Mouse (Mus musculus): ENCODE data around the gene Lyar.
A peak's percentile ranks its signal among the peaks of the same experiment; 100 is the strongest.

The Lyar gene

DNA sequence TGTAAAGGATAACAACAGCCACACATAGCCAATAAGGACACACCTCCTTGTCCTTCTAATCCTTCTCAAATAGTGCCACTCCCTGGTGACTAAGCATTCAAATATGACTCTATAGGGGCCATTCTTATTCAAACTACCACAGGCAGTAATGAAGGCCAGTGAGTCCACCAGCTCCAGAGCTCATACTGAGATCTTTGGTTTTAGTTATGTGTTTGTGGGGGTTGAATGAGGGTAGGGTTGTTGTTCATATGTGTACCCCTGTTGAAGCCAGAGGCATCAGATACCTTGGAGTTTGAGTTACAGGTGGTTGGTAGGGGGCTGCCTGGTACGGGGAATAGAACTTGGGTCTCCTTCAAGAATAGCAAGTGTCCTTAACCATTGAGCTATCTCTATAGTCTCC lies 36.3 kb downstream of the Lyar start:
- no peak for DNase-seq

- DNase-seq = no peak
Measured at GRCm38 (mm10) chr5:38258034-38258772, 37.9 kb downstream of the Lyar start.

- DNase-seq = peak; percentile 44
Measured at GRCm38 (mm10) chr5:38258773-38259146, 38.5 kb downstream of the Lyar start.

DNA sequence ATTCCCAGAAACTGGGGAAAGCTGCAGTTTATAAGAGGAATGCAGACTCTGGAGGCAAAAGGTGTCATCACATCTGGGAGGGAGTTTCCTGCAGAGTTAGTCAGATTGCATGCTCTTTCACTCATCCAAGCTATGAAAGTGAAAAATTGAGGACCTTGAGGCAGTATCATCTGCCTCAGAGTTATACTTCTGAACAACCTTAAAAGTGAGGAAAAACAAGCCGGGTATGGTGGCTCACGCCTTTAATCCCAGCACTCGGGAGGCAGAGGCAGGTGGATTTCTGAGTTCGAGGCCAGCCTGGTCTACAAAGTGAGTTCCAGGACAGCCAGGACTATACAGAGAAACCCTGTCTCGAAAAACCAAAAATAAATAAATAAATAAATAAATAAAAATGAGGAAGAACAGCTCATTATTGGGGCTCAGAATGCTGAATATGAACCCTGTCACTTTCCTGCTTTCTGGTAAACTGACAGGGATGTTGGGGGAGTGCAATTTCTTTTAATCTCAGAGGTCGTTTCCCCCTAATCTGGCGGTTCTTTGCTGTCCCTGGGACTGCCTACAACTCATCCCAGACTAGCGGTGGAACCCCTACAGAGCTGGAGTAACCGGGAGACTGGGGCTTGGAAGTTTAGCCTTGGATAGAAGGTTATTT lies 39.3 kb downstream of the Lyar start:
- DNase-seq = no peak

- peak; percentile 80 for DNase-seq
Measured at GRCm38 (mm10) chr5:38260107-38260682, 39.9 kb downstream of the Lyar start, which contains the start of gene Tmem128. Gene Tmem128, plus strand, starts transcription at chr5:38260185.

GRCm38 (mm10) chr5:38270942-38271341 lies 50.7 kb downstream of the Lyar start:
- no peak for DNase-seq

DNA sequence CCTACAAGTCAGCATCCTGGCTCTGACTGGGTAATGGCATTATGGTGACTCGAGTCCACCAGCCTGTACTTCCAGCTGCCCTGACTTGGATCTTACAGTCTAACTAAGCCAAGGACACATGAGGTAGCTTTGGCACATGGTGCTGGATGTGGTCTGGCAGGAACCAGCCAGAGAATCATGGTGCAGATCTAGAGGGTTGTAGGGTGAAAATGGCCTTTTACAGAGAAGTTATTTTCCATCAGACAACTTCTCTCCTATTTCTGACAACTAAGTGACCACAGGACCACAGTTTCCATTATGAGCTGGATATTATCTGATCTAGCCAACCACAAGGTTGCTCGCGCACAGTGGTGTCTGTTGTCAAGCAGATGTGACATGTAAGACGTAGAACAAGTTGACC lies 53.6 kb downstream of the Lyar start:
- DNase-seq = no peak

GRCm38 (mm10) chr5:38275771-38276170 lies 55.5 kb downstream of the Lyar start, which contains the start of gene Otop1:
Gene Otop1, plus strand, starts transcription at chr5:38275972.
- no peak for DNase-seq

DNA sequence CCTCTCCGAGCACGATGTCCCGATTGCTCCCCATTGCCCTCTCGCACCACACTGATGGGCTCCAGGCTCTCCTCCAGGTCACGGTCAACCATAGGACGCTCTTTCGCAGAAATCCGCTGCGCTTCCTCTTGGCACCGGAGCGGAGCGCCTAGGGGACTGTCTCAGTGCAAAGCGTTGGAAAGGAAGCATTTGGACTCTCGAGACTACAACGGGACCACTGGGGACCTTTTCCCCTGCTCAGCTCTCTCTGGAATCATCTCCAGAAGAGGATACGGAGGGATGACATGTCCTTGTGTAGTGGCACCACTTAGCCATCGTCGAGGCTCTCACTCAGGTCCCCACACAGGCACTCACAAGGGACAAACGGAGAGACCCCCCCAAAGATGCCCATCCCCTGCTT lies 56.2 kb downstream of the Lyar start:
- DNase-seq = peak; percentile 22

DNA sequence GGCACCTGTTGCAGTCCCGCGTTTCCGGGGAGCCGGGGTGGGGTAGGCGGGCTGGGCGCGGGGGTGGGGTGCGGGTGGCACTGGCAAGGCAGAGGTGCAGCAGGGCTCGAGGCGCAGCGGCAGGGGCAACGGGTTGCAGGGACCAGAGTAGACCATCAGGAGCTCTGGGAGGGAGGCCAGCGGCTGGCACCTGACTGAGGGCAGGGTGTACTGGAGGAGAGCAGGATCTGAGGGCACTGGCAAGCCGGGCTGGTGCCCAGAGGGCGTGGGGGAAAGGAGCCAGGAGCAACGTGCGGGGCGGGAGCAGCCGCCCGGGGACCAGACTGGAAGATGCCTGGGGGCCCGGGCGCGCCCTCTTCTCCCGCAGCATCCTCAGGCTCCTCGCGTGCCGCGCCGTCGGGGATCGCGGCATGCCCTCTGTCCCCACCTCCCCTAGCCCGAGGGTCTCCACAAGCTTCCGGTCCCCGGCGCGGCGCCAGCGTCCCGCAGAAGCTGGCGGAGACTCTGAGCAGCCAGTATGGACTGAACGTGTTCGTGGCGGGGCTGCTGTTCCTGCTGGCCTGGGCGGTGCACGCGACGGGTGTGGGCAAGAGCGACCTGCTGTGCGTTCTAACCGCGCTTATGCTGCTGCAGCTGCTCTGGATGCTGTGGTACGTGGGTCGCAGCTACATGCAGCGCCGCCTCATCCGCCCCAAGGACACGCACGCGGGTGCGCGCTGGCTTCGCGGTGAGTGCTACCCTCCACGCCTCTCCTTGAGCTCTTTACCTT lies 57.0 kb downstream of the Lyar start:
- DNase-seq = peak; percentile 26

DNA sequence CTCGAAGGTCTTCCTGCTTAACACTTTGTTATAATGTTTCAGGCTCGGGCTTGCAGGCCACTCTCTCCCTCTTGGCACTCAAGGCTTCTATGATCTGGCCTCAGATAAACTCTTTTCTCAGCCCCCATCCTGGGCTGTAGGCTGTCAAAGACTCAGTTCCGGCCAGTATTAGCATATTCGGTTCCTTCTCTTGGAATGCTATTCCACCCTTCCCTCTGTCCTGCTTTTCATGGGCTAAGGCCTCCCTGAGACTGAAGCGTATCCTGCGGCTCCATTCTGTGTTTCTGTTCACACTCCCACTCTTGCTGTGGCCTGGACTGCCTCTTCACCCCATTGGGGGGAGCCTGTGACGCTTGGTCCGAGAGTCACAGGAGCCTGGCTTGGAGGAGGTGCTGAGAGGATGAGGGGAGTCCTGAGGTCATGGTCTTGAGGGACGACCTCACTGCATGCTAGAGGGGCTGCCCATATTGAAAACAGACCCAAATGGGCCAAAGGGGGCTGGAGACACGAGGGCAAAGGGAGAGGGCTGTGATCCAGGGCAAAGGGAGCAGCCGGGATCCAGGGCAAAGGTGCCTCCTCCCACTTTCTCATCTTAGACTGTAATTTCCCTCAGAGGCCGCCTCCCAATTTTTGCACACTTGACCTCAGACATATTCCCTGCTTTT lies 57.8 kb downstream of the Lyar start:
- no peak for DNase-seq

- no peak for DNase-seq
Measured at GRCm38 (mm10) chr5:38280075-38280474, 59.8 kb downstream of the Lyar start.
